Mouse (Mus musculus): ENCODE results near the gene Hspb9.

DNA sequence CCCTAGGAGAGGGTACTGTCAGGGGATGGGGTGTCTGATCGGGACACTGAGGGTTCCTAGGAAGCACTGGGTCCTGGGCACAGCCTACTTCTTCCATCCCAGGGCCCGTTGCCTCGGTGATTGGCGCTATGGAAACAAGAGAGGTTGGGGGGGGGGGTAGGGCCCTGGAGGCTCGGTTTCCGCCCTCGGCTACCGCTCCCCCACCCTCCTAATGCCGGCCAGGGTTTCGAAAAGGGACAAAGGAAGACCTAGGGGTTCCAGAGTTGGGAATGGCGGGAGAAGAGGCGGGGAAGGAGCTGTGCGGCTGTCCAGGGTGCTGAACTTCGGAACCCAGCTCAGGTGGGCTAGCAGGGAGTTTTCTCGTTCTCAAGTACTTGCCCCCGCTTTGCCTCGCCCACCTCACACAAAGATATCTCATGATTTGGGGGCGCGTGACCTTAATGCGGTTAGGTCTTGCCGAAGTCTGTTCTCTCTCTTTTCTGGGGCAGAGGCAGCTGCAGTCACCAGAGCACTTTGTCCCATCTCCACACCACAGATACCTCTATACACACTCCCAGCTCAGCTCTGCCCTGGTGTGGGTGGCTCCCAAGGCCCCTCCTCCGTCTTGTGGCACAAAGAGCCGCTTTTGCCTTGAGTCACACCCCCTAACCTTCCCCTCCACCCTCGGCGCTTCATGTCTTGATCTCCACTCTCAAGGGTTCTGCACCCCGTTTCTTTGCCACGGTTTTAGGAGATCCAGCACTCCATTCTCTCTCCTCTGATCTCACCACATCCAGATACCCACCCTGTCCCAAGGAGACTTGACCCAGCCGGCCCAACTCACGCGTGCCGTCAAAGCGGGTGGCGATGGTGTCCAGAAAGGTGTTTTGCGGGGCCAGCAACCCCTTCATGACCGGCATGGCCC lies 45.3 kb downstream of the Hspb9 start:
- TF ChIP-seq CTCF (conservative IDR thresholded peaks at IDR 0.05; ENCODE audit: low read length) (no peak), NANOG (IDR thresholded peaks at IDR 0.05; ENCODE audit: borderline replicate concordance, low read length) (no peak), POU5F1 (IDR thresholded peaks at IDR 0.05; ENCODE audit: borderline replicate concordance, low read length) (no peak)
